Mouse (Mus musculus) spleen, postnatal 4 days (tissue): ENCODE results near the gene Dab2.

ENCODE experiments used
- DNase-seq, 2 experiments: peaks; one replicate each; pipeline ENCODE4 v3.0.0; 2022; ENCODE audit warnings: low spot score in 2 of 2

Gene Dab2

GRCm38 (mm10) chr15:6325443-6325842 lies 25.9 kb downstream of the Dab2 start:
- no peak for DNase-seq

- no peak for DNase-seq
Measured at GRCm38 (mm10) chr15:6326011-6326410, 26.4 kb downstream of the Dab2 start.

- DNase-seq = no peak
Measured at GRCm38 (mm10) chr15:6331380-6331779, 31.8 kb downstream of the Dab2 start.

- no peak for DNase-seq
Measured at GRCm38 (mm10) chr15:6334664-6335206, 35.1 kb downstream of the Dab2 start.

- DNase-seq = no peak
Measured at GRCm38 (mm10) chr15:6339767-6340166, 40.2 kb downstream of the Dab2 start.

GRCm38 (mm10) chr15:6340347-6340746 lies 40.8 kb downstream of the Dab2 start:
- DNase-seq = no peak

GRCm38 (mm10) chr15:6341427-6341826 lies 41.8 kb downstream of the Dab2 start:
- DNase-seq = no peak

- no peak for DNase-seq
Measured at GRCm38 (mm10) chr15:6353901-6354300, 54.3 kb downstream of the Dab2 start.

- no peak for DNase-seq
Measured at GRCm38 (mm10) chr15:6359859-6360258, 60.3 kb downstream of the Dab2 start.

- no peak for DNase-seq
Measured at GRCm38 (mm10) chr15:6369974-6370373, 70.4 kb downstream of the Dab2 start.

- no peak for DNase-seq
Measured at GRCm38 (mm10) chr15:6371486-6371885, 71.9 kb downstream of the Dab2 start.

- no peak for DNase-seq
Measured at GRCm38 (mm10) chr15:6375016-6375415, 75.4 kb downstream of the Dab2 start.

- DNase-seq = no peak
Measured at GRCm38 (mm10) chr15:6376001-6376400, 76.4 kb downstream of the Dab2 start.

- DNase-seq = no peak
Measured at GRCm38 (mm10) chr15:6376785-6377184, 77.2 kb downstream of the Dab2 start.

GRCm38 (mm10) chr15:6384027-6384426 lies 84.4 kb downstream of the Dab2 start:
- DNase-seq = no peak

GRCm38 (mm10) chr15:6385241-6385640 lies 85.7 kb downstream of the Dab2 start:
- no peak for DNase-seq

GRCm38 (mm10) chr15:6386159-6386951 lies 86.8 kb downstream of the Dab2 start:
- peak; percentile 48 to 69 for DNase-seq

GRCm38 (mm10) chr15:6386961-6387728 lies 87.6 kb downstream of the Dab2 start:
- no peak for DNase-seq

GRCm38 (mm10) chr15:6387729-6388070 lies 88.1 kb downstream of the Dab2 start:
- DNase-seq = no peak

- DNase-seq = no peak
Measured at GRCm38 (mm10) chr15:6388146-6388545, 88.6 kb downstream of the Dab2 start.

GRCm38 (mm10) chr15:6388631-6389030 lies 89.0 kb downstream of the Dab2 start:
- no peak for DNase-seq

GRCm38 (mm10) chr15:6390106-6390505 lies 90.5 kb downstream of the Dab2 start:
- no peak for DNase-seq

GRCm38 (mm10) chr15:6390657-6391056 lies 91.1 kb downstream of the Dab2 start:
- no peak for DNase-seq
